Mouse (Mus musculus) lung, postnatal 4 days (tissue): ENCODE data around the gene Ccdc91.

Experiments used
- DNase-seq, 2 experiments: peaks; one replicate each; pipeline ENCODE4 v3.0.0; 2021

The Ccdc91 gene

GRCm38 (mm10) chr6:147574454-147575182 is 99.0 kb downstream of the Ccdc91 start:
- no peak for DNase-seq

- DNase-seq, result no peak
These were observed 99.7 kb downstream of the Ccdc91 start for GRCm38 (mm10) chr6:147575183-147575784.

- no peak for DNase-seq
These were observed 112.0 kb downstream of the Ccdc91 start for GRCm38 (mm10) chr6:147587675-147588074.

- no peak for DNase-seq
These were observed 131.0 kb downstream of the Ccdc91 start for GRCm38 (mm10) chr6:147606666-147607065.

GRCm38 (mm10) chr6:147607613-147608012 is 132.0 kb downstream of the Ccdc91 start:
- no peak for DNase-seq

- no peak for DNase-seq
These were observed 139.7 kb downstream of the Ccdc91 start for GRCm38 (mm10) chr6:147615306-147615705.

- DNase-seq, result no peak
These were observed 147.5 kb downstream of the Ccdc91 start for GRCm38 (mm10) chr6:147623142-147623541.

GRCm38 (mm10) chr6:147636464-147636863 is 160.8 kb downstream of the Ccdc91 start:
- no peak for DNase-seq

- no peak for DNase-seq
These were observed 168.2 kb downstream of the Ccdc91 start for GRCm38 (mm10) chr6:147643875-147644274.

- DNase-seq, result no peak
These were observed 168.8 kb downstream of the Ccdc91 start for GRCm38 (mm10) chr6:147644391-147644790.

- no peak for DNase-seq
These were observed 170.9 kb downstream of the Ccdc91 start for GRCm38 (mm10) chr6:147646401-147646968.

GRCm38 (mm10) chr6:147658025-147658424 is 182.4 kb downstream of the Ccdc91 start:
- DNase-seq, result no peak

GRCm38 (mm10) chr6:147660718-147661117 is 185.1 kb downstream of the Ccdc91 start:
- no peak for DNase-seq

GRCm38 (mm10) chr6:147661841-147662240 is 186.2 kb downstream of the Ccdc91 start:
- DNase-seq, result no peak

GRCm38 (mm10) chr6:147662610-147663009 is 187.0 kb downstream of the Ccdc91 start:
- DNase-seq, result no peak

GRCm38 (mm10) chr6:147664339-147664738 is 188.7 kb downstream of the Ccdc91 start:
- DNase-seq, result peak; percentile 31 to 52

GRCm38 (mm10) chr6:147671366-147671765 is 195.7 kb downstream of the Ccdc91 start:
- DNase-seq, result no peak

GRCm38 (mm10) chr6:147672481-147672880 is 196.9 kb downstream of the Ccdc91 start:
- no peak for DNase-seq

- no peak for DNase-seq
These were observed 199.6 kb downstream of the Ccdc91 start for GRCm38 (mm10) chr6:147675022-147675733.

GRCm38 (mm10) chr6:147676214-147676613 is 200.6 kb downstream of the Ccdc91 start:
- DNase-seq, result no peak
